Mouse (Mus musculus) midbrain, embryonic 13.5 days (tissue): ENCODE data around the gene Nudt15. TPM values are rescaled to one million over a fixed set of nuclear protein-coding genes. Genes with fewer than 3 reads are reported as not detected.
"Not testable (repeated sequence)": the region's sequence is repeated elsewhere in the genome, so short reads cannot be mapped to it uniquely, and the experiment has no call there.

Experiments
- ATAC-seq: fragments of 200-750 bp; cut with Nextera tagmentation; 2 replicates; pipeline ENCODE4 v1.8.0; 2017; ENCODE audit warnings: mild to moderate bottlenecking, moderate TSS enrichment, moderate library complexity
- H3K27ac ChIP-seq: fragments of 300-500 bp; sonication (generic); 2 replicates; pipeline ENCODE4 v1.5.1; 2015; ENCODE audit warnings: inconsistent platforms, mild to moderate bottlenecking, moderate library complexity
- H3K27me3 ChIP-seq: fragments of 300-500 bp; sonication (generic); 2 replicates; pipeline ENCODE4 v1.6.1; 2015; ENCODE audit warnings: mild to moderate bottlenecking, inconsistent platforms
- H3K36me3 ChIP-seq: fragments of 300-500 bp; sonication (generic); 2 replicates; pipeline ENCODE4 v1.6.1; 2015; ENCODE audit warnings: mild to moderate bottlenecking, inconsistent platforms
- H3K4me1 ChIP-seq: fragments of 300-500 bp; sonication (generic); replicated peaks from 2 replicates; pipeline ENCODE4 v1.6.1; 2015; ENCODE audit warnings: inconsistent platforms
- H3K4me2 ChIP-seq: fragments of 300-500 bp; sonication (generic); replicated peaks from 2 replicates; pipeline ENCODE4 v1.6.1; 2015; ENCODE audit warnings: moderate library complexity, mild to moderate bottlenecking, inconsistent platforms
- H3K4me3 ChIP-seq: fragments of 300-500 bp; sonication (generic); replicated peaks from 2 replicates; pipeline ENCODE4 v1.5.1; 2015; ENCODE audit warnings: mild to moderate bottlenecking, inconsistent platforms
- H3K9ac ChIP-seq: fragments of 300-500 bp; sonication (generic); replicated peaks from 2 replicates; pipeline ENCODE4 v1.6.1; 2015; ENCODE audit warnings: mild to moderate bottlenecking, inconsistent platforms
- H3K9me3 ChIP-seq: fragments of 300-500 bp; sonication (generic); 2 replicates; pipeline ENCODE4 v1.6.1; 2016; ENCODE audit warnings: mild to moderate bottlenecking, inconsistent platforms
- WGBS: fragments of 180-500 bp; shearing (Covaris S2); methylation state at CpG from one replicate; pipeline ENCODE4 v1.1.7; 2015; 5-methylcytosine and 5-hydroxymethylcytosine counted together
- polyA plus RNA-seq: library from polyadenylated mRNA; unstranded; fragments of >200 nt; fragmentation: Nextera tagmentation; extraction: Ambion mirVana; gene quantifications from 2 replicates; pipeline ENCODE4 v1.2.1, GENCODE M21; 2015

Gene Nudt15
- polyA plus RNA-seq: 9.1 and 11.0 TPM in 2 replicates

DNA sequence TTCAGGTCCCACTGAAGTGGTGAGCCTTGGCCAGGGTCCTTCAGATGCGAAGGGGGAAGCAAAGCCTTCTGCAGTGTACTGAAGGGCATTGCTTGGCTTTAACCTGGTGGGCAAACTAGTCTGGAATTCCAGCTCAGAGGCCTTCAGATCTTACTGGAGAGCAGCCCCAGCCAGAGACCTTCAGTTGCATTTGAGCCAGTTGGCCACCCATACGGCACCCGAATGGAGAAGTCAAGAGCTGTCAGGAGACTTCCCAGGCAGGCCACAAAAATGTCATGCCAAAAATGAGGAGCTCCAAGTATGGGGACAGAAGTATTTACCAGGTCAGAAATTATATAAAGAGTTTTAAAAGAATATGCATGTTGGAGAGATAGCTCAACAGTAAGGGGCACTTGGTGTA, at the start of gene Nudt15:
TSS of gene Nudt15 (minus strand) at position 192 of the 400 bp plus-strand sequence.
- Histone ChIP-seq H3K36me3 (no peaks in the 10 kb centered on the region), H3K9ac (no peak within 1 kb of the TSS), H3K4me2 (no peak within 1 kb of the TSS), H3K4me3 (no peak within 1 kb of the TSS), H3K9me3 (no peaks in the 10 kb centered on the region), H3K27me3 (no peaks in the 10 kb centered on the region), H3K4me1 (0 out of 2 replicates have a peak, but pooled peaks cover 5% of the 10 kb centered on the region), H3K27ac (no peak within 1 kb of the TSS)
- 93% methylated on average over 3 of the region's 3 CpGs for WGBS
- ATAC-seq: no peak

DNA sequence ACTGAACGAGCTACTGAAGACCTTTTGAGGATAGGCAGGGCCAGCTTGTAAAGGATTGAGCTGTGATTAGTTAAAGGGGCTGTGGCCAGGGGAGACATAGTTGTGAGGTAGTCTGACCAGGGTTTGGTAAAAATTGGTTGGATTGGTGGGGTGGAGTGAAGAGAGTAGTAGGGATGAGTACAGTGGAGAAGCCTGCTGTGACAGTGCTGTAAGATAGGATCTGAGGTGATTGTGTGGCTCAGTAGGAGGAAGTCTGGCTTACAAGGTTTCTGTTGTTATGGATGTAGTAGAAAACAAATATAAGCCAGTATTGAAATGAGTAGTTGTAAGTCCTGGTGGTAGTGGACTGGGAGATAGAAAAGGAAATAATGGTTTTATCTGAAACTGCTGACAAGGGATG, 44.1 kb upstream of the Nudt15 start:
- no peak overlapping the region for H3K9ac ChIP-seq
- H3K4me3 ChIP-seq: no peak overlapping the region
- no peak overlapping the region for H3K27ac ChIP-seq
- H3K36me3 ChIP-seq: peaks cover 52% of the 10 kb centered on the region
- no peak for ATAC-seq
- H3K4me2 ChIP-seq: no peak overlapping the region
- no peaks in the 10 kb centered on the region for H3K4me1 ChIP-seq
- WGBS: 86% methylated on average over 1 of the region's 1 CpGs
- no peaks in the 10 kb centered on the region for H3K9me3 ChIP-seq
- H3K27me3 ChIP-seq: no peaks in the 10 kb centered on the region

DNA sequence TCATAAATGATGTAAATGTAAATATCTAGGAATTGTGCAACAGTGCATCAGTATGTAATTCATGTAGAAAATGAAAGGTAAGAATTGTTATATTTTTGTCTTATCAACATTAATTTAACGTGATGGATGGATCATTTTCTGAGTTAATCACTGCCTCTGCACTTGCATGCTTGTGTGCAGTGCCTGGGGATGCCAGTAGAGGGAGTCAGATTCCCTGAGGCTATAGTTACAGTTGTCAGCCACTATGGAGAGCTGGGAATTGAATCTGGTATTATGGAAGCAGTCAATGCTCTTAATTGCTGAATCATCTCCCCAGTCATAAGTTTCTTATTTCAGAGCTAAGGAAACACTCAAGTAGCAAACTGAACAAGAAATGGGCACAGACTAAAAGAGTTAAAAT, 40.0 kb upstream of the Nudt15 start:
- H3K4me2 ChIP-seq: no peak overlapping the region
- no peaks in the 10 kb centered on the region for H3K27me3 ChIP-seq
- H3K36me3 ChIP-seq: peaks cover 38% of the 10 kb centered on the region
- no peak overlapping the region for H3K9ac ChIP-seq
- H3K9me3 ChIP-seq: no peaks in the 10 kb centered on the region
- 68% methylated on average over 1 of the region's 1 CpGs for WGBS
- no peak overlapping the region for H3K27ac ChIP-seq
- no peaks in the 10 kb centered on the region for H3K4me1 ChIP-seq
- ATAC-seq: no peak
- H3K4me3 ChIP-seq: no peak overlapping the region

DNA sequence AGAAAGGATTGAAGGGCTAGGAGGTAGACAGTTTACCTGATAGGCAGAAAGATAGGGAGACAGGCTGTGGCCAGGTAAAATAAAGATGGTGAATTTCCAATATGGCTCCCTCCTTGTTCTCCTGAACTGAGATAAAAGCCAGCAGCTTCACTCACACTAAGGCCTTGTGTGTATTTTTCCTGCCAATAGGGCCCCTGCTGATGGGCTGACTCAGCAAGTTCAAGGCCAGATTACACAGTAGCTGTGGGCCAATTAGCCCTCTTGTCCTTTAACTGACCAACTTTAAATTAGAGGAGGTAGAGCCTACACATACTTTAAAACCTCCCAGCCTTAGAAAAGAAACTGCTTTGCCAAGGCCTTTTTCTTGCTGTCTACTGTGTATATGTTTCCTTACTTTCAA, 28.3 kb upstream of the Nudt15 start:
- H3K27me3 ChIP-seq: no peaks in the 10 kb centered on the region
- ATAC-seq: no peak

DNA sequence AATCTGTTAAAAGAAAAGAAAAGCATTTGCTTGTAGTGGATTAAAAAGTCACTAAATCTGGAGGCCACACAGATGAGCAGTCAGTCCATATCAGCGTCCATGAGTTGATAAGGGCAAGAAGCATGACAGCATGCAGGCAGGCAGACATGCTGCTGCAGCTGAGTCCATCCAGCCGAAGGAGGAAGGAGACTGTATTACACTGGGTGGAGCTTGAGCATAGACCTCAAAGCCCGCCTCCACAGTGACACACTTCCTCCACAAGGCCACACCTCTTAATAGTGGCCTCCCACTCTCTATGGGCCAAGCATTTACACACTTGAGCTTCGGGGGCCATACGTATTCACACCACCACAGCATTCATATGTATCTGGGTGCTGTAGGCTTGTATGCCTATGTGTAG, 26.0 kb upstream of the Nudt15 start:
- Histone ChIP-seq H3K9ac (no peak overlapping the region), H3K27ac (no peak overlapping the region), H3K4me2 (no peak overlapping the region), H3K36me3 (peaks cover 44% of the 10 kb centered on the region), H3K27me3 (no peaks in the 10 kb centered on the region), H3K4me3 (no peak overlapping the region), H3K4me1 (no peaks in the 10 kb centered on the region), H3K9me3 (no peaks in the 10 kb centered on the region)
- no peak for ATAC-seq
- WGBS: 94% methylated on average over 5 of the region's 5 CpGs

More for the DNA sequence above, 28.3 kb upstream of the Nudt15 start:
- no peak overlapping the region for H3K4me2 ChIP-seq
- H3K9me3 ChIP-seq: no peaks in the 10 kb centered on the region
- H3K9ac ChIP-seq: no peak overlapping the region
- H3K36me3 ChIP-seq: peaks cover 44% of the 10 kb centered on the region
- H3K27ac ChIP-seq: no peak overlapping the region
- H3K4me3 ChIP-seq: no peak overlapping the region
- no peaks in the 10 kb centered on the region for H3K4me1 ChIP-seq

DNA sequence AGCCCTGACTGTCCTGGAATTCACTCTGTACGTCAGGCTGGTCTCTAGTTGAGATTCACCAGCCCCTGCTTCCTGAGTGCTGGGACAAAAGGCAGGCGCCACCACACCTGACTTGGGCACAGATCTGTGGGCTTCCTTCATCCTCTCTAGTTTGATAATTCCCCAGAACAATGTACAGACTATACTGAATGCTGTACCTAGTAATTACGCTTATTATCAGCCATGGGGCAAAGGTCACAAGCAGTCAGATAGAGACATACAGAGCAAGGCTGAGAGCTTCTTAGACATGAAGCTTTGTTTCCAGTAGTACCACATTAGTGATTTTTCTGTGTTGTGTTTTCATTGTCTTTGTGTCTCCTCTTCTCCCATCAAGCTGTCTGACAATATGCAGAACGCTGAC, 23.1 kb upstream of the Nudt15 start:
- no peak overlapping the region for H3K27ac ChIP-seq
- no peaks in the 10 kb centered on the region for H3K9me3 ChIP-seq
- no peak overlapping the region for H3K4me3 ChIP-seq
- no peak for ATAC-seq
- H3K9ac ChIP-seq: no peak overlapping the region
- peaks cover 37% of the 10 kb centered on the region for H3K36me3 ChIP-seq
- no peaks in the 10 kb centered on the region for H3K4me1 ChIP-seq
- WGBS: 89% methylated on average over 4 of the region's 4 CpGs
- H3K27me3 ChIP-seq: no peaks in the 10 kb centered on the region
- H3K4me2 ChIP-seq: no peak overlapping the region

DNA sequence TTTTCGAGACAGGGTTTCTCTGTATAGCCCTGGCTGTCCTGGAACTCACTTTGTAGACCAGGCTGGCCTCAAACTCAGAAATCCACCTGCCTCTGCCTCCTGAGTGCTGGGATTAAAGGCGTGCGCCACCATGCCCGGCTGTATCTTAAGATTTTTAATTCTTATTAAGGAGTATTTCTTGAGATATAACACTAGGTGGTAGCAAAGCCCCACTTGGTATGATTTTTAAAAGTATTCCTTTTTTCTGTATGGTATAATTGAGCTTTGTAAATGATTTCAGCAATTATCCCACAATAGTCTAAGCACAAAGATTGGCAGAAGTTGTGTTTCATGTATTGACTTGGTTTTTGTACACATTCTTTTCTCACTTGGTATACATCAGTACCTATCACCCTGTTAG, 21.8 kb upstream of the Nudt15 start:
- H3K4me1 ChIP-seq, H3K27me3 ChIP-seq: not testable (repeated sequence)
- 93% methylated on average over 4 of the region's 4 CpGs for WGBS

DNA sequence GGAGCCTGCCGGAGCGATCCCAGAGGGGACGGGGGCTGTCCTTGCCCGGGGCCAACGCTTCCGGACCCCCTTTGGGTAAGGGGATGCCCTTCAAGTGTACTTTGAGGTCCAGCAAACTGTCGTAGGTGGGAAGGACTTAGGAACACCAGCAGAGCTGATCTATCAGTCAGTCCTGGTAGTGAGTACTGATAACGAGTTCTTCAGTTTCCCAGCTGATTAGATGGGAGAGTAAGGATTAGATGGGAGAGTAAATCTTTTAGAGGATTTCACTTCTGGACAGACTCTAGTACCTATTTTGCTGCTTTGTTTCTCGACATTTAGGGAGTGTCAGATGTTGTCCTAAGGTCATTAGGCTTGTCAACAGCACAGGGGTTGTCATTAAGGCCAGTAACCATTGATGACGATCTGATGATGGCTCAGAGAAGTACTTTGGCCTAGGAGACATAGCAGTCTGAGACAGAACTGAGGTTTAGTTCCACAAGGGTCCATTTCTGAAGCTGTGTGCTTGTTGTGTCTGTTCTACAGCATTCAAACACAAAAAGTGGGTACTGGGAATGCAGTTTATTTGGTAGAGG, 5.2 kb upstream of the Nudt15 start:
- ATAC-seq: no peak; the same call in 1 of the 2 replicates
- Histone ChIP-seq H3K4me1 (peaks cover 22% of the 10 kb centered on the region), H3K36me3 (peaks cover 8% of the 10 kb centered on the region; the same call in 1 of the 2 replicates), H3K27me3 (no peaks in the 10 kb centered on the region), H3K4me2 (peak overlapping the region; percentile 62), H3K4me3 (peak overlapping the region; percentile 96), H3K9ac (peak overlapping the region; percentile 96), H3K9me3 (no peaks in the 10 kb centered on the region), H3K27ac (peak overlapping the region; percentile 84)
- WGBS: 1% methylated on average over 10 of the region's 10 CpGs

More for the DNA sequence above, 21.8 kb upstream of the Nudt15 start:
- not testable (repeated sequence) for H3K9ac ChIP-seq, H3K4me3 ChIP-seq, H3K9me3 ChIP-seq, H3K27ac ChIP-seq, ATAC-seq, H3K4me2 ChIP-seq
- H3K36me3 ChIP-seq: peaks cover 31% of the 10 kb centered on the region

DNA sequence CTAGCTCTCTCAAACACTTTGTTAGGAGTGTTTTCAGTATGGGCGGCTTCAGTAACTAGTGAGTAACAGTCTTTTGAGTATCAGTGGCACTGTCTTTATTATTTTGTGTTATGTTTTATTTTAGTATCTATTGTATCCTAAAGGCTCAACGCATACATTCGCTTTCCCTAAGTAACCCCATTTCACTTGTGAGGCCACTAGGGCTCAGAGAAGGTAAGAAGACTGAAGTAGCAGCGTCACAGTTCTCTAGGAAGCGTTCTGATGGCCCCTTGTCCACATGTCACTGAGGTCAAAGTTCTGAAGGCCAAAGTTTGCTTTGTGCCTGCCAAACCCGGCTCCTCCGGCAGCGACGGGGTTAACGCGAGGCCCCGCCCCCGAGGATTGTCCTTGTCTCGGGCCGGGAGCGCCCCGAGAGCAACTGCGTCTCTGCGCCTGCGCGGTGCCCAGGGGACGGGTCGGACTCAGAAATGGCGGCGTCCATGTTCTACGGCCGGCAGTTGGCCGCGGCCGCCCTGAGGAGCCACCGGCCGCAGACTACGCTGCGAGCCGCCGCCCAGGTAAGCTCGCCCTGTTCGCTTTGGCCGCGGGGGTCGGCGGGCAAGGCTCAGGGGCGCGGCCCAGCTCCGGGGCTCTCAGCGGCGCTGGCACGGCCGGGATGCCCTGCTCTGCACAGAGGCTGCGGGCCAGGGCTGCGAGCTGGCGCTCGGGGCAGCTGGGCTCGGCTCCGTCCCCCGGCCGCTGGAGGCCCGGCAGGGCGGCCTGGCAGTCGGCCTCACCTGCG, 4.5 kb upstream of the Nudt15 start:
- no peaks in the 10 kb centered on the region for H3K9me3 ChIP-seq
- 5% methylated on average over 47 of the region's 61 CpGs for WGBS
- peak overlapping the region; percentile 84 for H3K27ac ChIP-seq
- H3K4me2 ChIP-seq: peak overlapping the region; percentile 62
- H3K4me3 ChIP-seq: peak overlapping the region; percentile 96
- ATAC-seq: peak; percentile 97
- peaks cover 8% of the 10 kb centered on the region; the same call in 1 of the 2 replicates for H3K36me3 ChIP-seq
- no peaks in the 10 kb centered on the region for H3K27me3 ChIP-seq
- H3K9ac ChIP-seq: peak overlapping the region; percentile 96
- peaks cover 22% of the 10 kb centered on the region for H3K4me1 ChIP-seq

DNA sequence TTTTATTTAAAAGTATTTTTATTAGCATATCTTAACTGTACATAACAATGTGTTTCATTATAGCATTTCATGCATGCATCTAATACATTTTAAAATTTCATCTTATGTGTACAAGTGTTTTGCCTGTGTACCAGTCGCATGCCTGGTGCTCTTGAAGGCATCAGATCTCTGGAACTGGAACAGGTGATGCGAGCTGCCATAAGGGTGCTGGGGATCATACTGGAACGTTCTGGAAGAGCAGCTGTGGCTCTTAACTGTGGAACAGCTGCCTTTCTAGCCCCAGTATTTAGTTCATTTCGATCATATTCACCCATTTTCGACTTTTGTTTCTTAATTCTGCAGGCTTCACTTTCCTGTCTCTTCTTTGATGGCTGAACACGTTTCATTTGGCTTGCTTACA, 3.1 kb upstream of the Nudt15 start:
- WGBS: 80% methylated on average over 6 of the region's 6 CpGs
- no peak overlapping the region for H3K9ac ChIP-seq
- no peaks in the 10 kb centered on the region for H3K27me3 ChIP-seq
- no peak overlapping the region for H3K27ac ChIP-seq
- ATAC-seq: no peak
- H3K4me1 ChIP-seq: peaks cover 22% of the 10 kb centered on the region
- no peak overlapping the region for H3K4me2 ChIP-seq
- H3K9me3 ChIP-seq: no peaks in the 10 kb centered on the region
- no peak overlapping the region for H3K4me3 ChIP-seq
- peaks cover 3% of the 10 kb centered on the region; the same call in 1 of the 2 replicates for H3K36me3 ChIP-seq

DNA sequence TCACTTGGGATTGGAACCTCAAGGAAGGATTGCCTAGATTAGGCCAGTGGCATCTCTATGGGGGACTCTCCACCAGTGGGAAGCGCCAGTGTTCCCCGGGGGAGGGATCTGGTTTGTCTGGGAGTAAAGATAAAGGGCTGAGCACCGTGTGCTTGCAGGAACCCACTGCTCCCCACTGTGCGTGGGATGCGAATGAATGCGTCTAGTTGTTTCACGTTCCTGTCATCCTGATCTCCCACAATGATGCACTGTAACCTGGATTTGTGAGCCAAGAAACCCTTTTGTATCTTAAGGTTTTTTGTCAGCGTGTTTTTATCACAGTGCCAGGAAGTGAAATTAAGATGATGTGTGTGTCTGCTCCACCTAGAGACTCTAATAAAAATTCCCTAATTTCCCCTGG, 2.7 kb upstream of the Nudt15 start:
- H3K27me3 ChIP-seq: no peaks in the 10 kb centered on the region
- peaks cover 22% of the 10 kb centered on the region for H3K4me1 ChIP-seq
- no peak overlapping the region for H3K4me2 ChIP-seq
- 38% methylated on average over 8 of the region's 8 CpGs for WGBS
- H3K27ac ChIP-seq: no peak overlapping the region
- no peak overlapping the region for H3K4me3 ChIP-seq
- no peaks in the 10 kb centered on the region for H3K36me3 ChIP-seq
- ATAC-seq: no peak
- H3K9ac ChIP-seq: no peak overlapping the region
- H3K9me3 ChIP-seq: no peaks in the 10 kb centered on the region

DNA sequence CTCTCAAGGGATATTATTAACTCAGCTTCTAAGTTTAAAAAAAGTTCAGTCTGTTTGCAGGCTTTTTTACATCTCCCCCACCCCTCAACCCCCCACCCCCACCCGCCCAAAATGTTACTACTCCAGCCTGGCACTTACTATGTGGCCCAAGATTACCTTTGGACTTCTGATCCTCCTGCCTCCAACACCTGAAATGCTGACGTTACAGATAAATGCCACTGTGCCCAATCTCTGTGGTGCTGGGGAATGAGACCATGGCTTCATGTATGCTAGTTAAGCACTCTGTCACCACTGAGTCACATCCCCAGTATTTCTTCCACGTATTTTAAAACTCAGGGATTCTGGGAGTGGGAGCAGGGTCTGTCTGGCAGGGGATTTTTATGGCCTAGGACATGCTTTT, 2.2 kb upstream of the Nudt15 start:
- Histone ChIP-seq H3K4me1 (peaks cover 22% of the 10 kb centered on the region), H3K4me2 (no peak overlapping the region)
- no peak for ATAC-seq

More for the DNA sequence above, 2.2 kb upstream of the Nudt15 start:
- H3K27ac ChIP-seq: no peak overlapping the region
- 51% methylated on average over 3 of the region's 3 CpGs for WGBS
- H3K27me3 ChIP-seq: no peaks in the 10 kb centered on the region
- H3K36me3 ChIP-seq: no peaks in the 10 kb centered on the region
- H3K9ac ChIP-seq: no peak overlapping the region
- no peaks in the 10 kb centered on the region for H3K9me3 ChIP-seq
- no peak overlapping the region for H3K4me3 ChIP-seq
